Mouse (Mus musculus) ES-Bruce4 (cell line): ENCODE results near the gene Lmo7. TPM values are rescaled to one million over a fixed set of nuclear protein-coding genes. Genes with fewer than 3 reads are reported as not detected.
A peak's percentile ranks its signal among the peaks of the same experiment; 100 is the strongest.

Experiments
- H3K27ac ChIP-seq: 2 replicates; pipeline ENCODE4 v1.5.1; 2012; ENCODE audit warnings: low read length, inconsistent platforms; ENCODE audit not compliant: insufficient read depth
- H3K27me3 ChIP-seq: 2 replicates; pipeline ENCODE4 v1.6.1; 2012; ENCODE audit warnings: mild to moderate bottlenecking, low read length, inconsistent platforms; ENCODE audit not compliant: control insufficient read depth, poor library complexity, insufficient read depth, severe bottlenecking
- H3K36me3 ChIP-seq: 2 replicates; pipeline ENCODE4 v1.6.1; 2012; ENCODE audit warnings: inconsistent platforms, mild to moderate bottlenecking, low read length, moderate library complexity; ENCODE audit not compliant: control insufficient read depth, poor library complexity, insufficient read depth, severe bottlenecking
- H3K4me1 ChIP-seq: one replicate; pipeline ENCODE4 v1.8.1; 2011; ENCODE audit warnings: low read length; ENCODE audit not compliant: control insufficient read depth, insufficient read depth
- H3K4me3 ChIP-seq: 2 replicates; pipeline ENCODE4 v1.5.1; 2011; ENCODE audit warnings: low read depth, mild to moderate bottlenecking, low read length
- H3K9ac ChIP-seq: 2 replicates; pipeline ENCODE4 v1.6.1; 2012; ENCODE audit warnings: low read depth, mild to moderate bottlenecking, inconsistent platforms; ENCODE audit not compliant: poor library complexity, severe bottlenecking
- H3K9me3 ChIP-seq: replicated peaks from 2 replicates; pipeline ENCODE4 v1.6.1; 2012; ENCODE audit warnings: mild to moderate bottlenecking, low read length, inconsistent platforms; ENCODE audit not compliant: control insufficient read depth, poor library complexity, insufficient read depth, severe bottlenecking
- CTCF ChIP-seq: IDR thresholded peaks from one replicate; pipeline ENCODE4 v1.8.1; 2011; ENCODE audit warnings: low read depth, low read length
- EP300 ChIP-seq: IDR thresholded peaks from 2 replicates; pipeline ENCODE4 v1.6.1; 2011; ENCODE audit warnings: low read depth, low read length; ENCODE audit not compliant: insufficient read depth
- POLR2A ChIP-seq: IDR thresholded peaks from one replicate; pipeline ENCODE4 v1.8.1; 2011; ENCODE audit warnings: low read length; ENCODE audit not compliant: insufficient read depth
- polyA plus RNA-seq: library from polyadenylated mRNA; stranded (reverse); fragments of >200 nt; gene quantifications from 2 replicates; pipeline ENCODE4 v1.2.4, GENCODE M21; 2011; ENCODE audit warnings: low read depth; ENCODE audit not compliant: missing spikeins, insufficient read depth, insufficient read length

The Lmo7 gene
- polyA plus RNA-seq, 1 experiment, result 28.2 TPM

GRCm38 (mm10) chr14:101781943-101782510, 52.3 kb downstream of the Lmo7 start:
- H3K27me3 ChIP-seq, result no peaks in the 10 kb centered on the region
- no peak overlapping the region for H3K4me3 ChIP-seq
- H3K9me3 ChIP-seq, result no peaks in the 10 kb centered on the region
- no peaks in the 10 kb centered on the region for H3K36me3 ChIP-seq
- peaks cover 8% of the 10 kb centered on the region for H3K4me1 ChIP-seq
- H3K9ac ChIP-seq, result no peak overlapping the region
- no peak overlapping the region for H3K27ac ChIP-seq
- TF ChIP-seq EP300 (no peak), CTCF (peak; percentile 15), POLR2A (no peak)

GRCm38 (mm10) chr14:101784315-101784945, 54.7 kb downstream of the Lmo7 start:
- Histone ChIP-seq H3K9me3 (no peaks in the 10 kb centered on the region), H3K27ac (no peak overlapping the region), H3K9ac (no peak overlapping the region), H3K36me3 (no peaks in the 10 kb centered on the region), H3K4me1 (peaks cover 8% of the 10 kb centered on the region), H3K4me3 (no peak overlapping the region), H3K27me3 (no peaks in the 10 kb centered on the region)
- TF ChIP-seq POLR2A (no peak), EP300 (no peak)

GRCm38 (mm10) chr14:101787903-101788302, 58.1 kb downstream of the Lmo7 start:
- Histone ChIP-seq H3K27me3 (no peaks in the 10 kb centered on the region), H3K36me3 (no peaks in the 10 kb centered on the region), H3K4me3 (no peak overlapping the region), H3K9ac (no peak overlapping the region), H3K9me3 (no peaks in the 10 kb centered on the region), H3K27ac (no peak overlapping the region), H3K4me1 (no peaks in the 10 kb centered on the region)
- TF ChIP-seq EP300, result no peak
- TF ChIP-seq CTCF, result no peak
- no peak for TF ChIP-seq POLR2A

DNA sequence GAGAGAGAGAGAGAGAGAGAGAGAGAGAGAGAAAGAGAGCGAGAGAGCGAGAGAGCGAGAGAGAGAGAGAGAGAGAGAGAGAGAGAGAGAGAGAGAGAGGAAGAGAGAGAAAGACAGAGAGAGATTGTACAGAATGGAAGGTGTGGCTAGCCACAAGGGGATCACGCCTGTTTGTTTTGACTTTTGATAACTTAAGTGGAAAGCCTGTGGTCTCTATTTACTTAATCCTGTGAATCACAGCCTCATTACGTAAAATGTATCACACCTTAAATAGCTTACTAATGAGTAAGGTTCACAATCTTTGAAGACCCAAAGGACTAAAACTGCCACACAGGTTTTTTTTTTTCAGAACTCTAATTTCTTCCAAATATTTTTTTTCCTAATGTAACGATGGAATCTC, 58.7 kb downstream of the Lmo7 start:
- Histone ChIP-seq H3K9me3 (no peaks in the 10 kb centered on the region), H3K27ac (no peak overlapping the region), H3K9ac (no peak overlapping the region), H3K36me3 (no peaks in the 10 kb centered on the region), H3K27me3 (no peaks in the 10 kb centered on the region), H3K4me3 (no peak overlapping the region), H3K4me1 (no peaks in the 10 kb centered on the region)
- TF ChIP-seq CTCF (no peak), EP300 (no peak), POLR2A (no peak)

GRCm38 (mm10) chr14:101794553-101795177, 64.9 kb downstream of the Lmo7 start:
- no peak overlapping the region for H3K9ac ChIP-seq
- H3K27ac ChIP-seq, result no peak overlapping the region
- no peak for TF ChIP-seq EP300
- TF ChIP-seq CTCF, result no peak
- TF ChIP-seq POLR2A, result no peak
- H3K36me3 ChIP-seq, result no peaks in the 10 kb centered on the region
- H3K4me1 ChIP-seq, result no peaks in the 10 kb centered on the region
- no peaks in the 10 kb centered on the region for H3K27me3 ChIP-seq
- H3K9me3 ChIP-seq, result no peaks in the 10 kb centered on the region
- no peak overlapping the region for H3K4me3 ChIP-seq

GRCm38 (mm10) chr14:101797930-101798500, 68.3 kb downstream of the Lmo7 start:
- no peaks in the 10 kb centered on the region for H3K27me3 ChIP-seq
- TF ChIP-seq EP300 (no peak), CTCF (no peak), POLR2A (no peak)
- no peak overlapping the region for H3K9ac ChIP-seq
- no peaks in the 10 kb centered on the region for H3K4me1 ChIP-seq
- no peaks in the 10 kb centered on the region for H3K9me3 ChIP-seq
- H3K4me3 ChIP-seq, result no peak overlapping the region
- H3K27ac ChIP-seq, result no peak overlapping the region
- H3K36me3 ChIP-seq, result no peaks in the 10 kb centered on the region
